Mouse (Mus musculus): ENCODE measurements around the gene Mep1a. TPM values are rescaled to one million over a fixed set of nuclear protein-coding genes. Genes with fewer than 3 reads are reported as not detected.
A peak's percentile ranks its signal among the peaks of the same experiment; 100 is the strongest.

Mep1a gene
- polyA plus RNA-seq, 2 experiments, result 0.21 TPM; not detected in 1

- ATAC-seq (ENCODE audit: low FRiP score, low read depth), result no peak
- no peak for TF ChIP-seq POLR2A (IDR thresholded peaks at IDR 0.05; ENCODE audit: borderline replicate concordance, extremely low read depth, insufficient read depth, insufficient read length)
- H3K4me1 ChIP-seq (ENCODE audit: control insufficient read depth, insufficient read depth, low read length), result 0 out of 2 replicates have a peak, but pooled peaks cover 4% of the 10 kb centered on the region
- H3K9me3 ChIP-seq (ENCODE audit: control insufficient read depth, low read length), result no peaks in the 10 kb centered on the region
- WGBS, result 90% methylated on average over 16 of the region's 16 CpGs
- no peak overlapping the region for H3K4me2 ChIP-seq (replicated peaks; ENCODE audit: low read depth, low read length, severe bottlenecking)
- DNase-seq (ENCODE audit: low spot score), result no peak
- no peak overlapping the region for H3K27ac ChIP-seq (replicated peaks; ENCODE audit: low read depth, low read length)
- H3K9ac ChIP-seq (ENCODE audit: low read depth, low read length, severe bottlenecking), result no peak overlapping the region
- no peaks in the 10 kb centered on the region for H3K36me3 ChIP-seq (ENCODE audit: control insufficient read depth, insufficient read depth, low read length)
- no peaks in the 10 kb centered on the region for H3K27me3 ChIP-seq (ENCODE audit: control insufficient read depth, insufficient read depth, low read length)
- H3K4me3 ChIP-seq (replicated peaks; ENCODE audit: low read length), result no peak overlapping the region
These were observed 27.8 kb downstream of the Mep1a start for GRCm38 (mm10) chr17:43474775-43475174.

- Histone ChIP-seq H3K4me1 (ENCODE audit: control insufficient read depth, insufficient read depth, low read length) (0 out of 2 replicates have a peak, but pooled peaks cover 6% of the 10 kb centered on the region), H3K9me3 (ENCODE audit: control insufficient read depth, low read length) (no peaks in the 10 kb centered on the region), H3K27ac (replicated peaks; ENCODE audit: low read depth, low read length) (no peak overlapping the region), H3K36me3 (ENCODE audit: control insufficient read depth, insufficient read depth, low read length) (no peaks in the 10 kb centered on the region), H3K4me2 (replicated peaks; ENCODE audit: low read depth, low read length, severe bottlenecking) (no peak overlapping the region), H3K9ac (ENCODE audit: low read depth, low read length, severe bottlenecking) (no peak overlapping the region), H3K4me3 (replicated peaks; ENCODE audit: low read length) (no peak overlapping the region), H3K27me3 (ENCODE audit: control insufficient read depth, insufficient read depth, low read length) (no peaks in the 10 kb centered on the region)
- TF ChIP-seq POLR2A (IDR thresholded peaks at IDR 0.05; ENCODE audit: borderline replicate concordance, extremely low read depth, insufficient read depth, insufficient read length), result no peak
- WGBS, result 80% methylated on average over 4 of the region's 4 CpGs
- DNase-seq (ENCODE audit: low spot score), result no peak
- ATAC-seq (ENCODE audit: low FRiP score, low read depth), result no peak
These were observed 30.1 kb downstream of the Mep1a start for GRCm38 (mm10) chr17:43472558-43472957.

GRCm38 (mm10) chr17:43470039-43470438 lies 32.6 kb downstream of the Mep1a start:
- H3K9me3 ChIP-seq (ENCODE audit: control insufficient read depth, low read length), result no peaks in the 10 kb centered on the region
- no peaks in the 10 kb centered on the region for H3K27me3 ChIP-seq (ENCODE audit: control insufficient read depth, insufficient read depth, low read length)
- no peak for ATAC-seq (ENCODE audit: low FRiP score, low read depth)
- H3K4me1 ChIP-seq (ENCODE audit: control insufficient read depth, insufficient read depth, low read length), result 0 out of 2 replicates have a peak, but pooled peaks cover 6% of the 10 kb centered on the region
- 12% methylated on average over 3 of the region's 3 CpGs for WGBS
- no peaks in the 10 kb centered on the region for H3K36me3 ChIP-seq (ENCODE audit: control insufficient read depth, insufficient read depth, low read length)
- H3K4me2 ChIP-seq (replicated peaks; ENCODE audit: low read depth, low read length, severe bottlenecking), result no peak overlapping the region
- H3K9ac ChIP-seq (ENCODE audit: low read depth, low read length, severe bottlenecking), result no peak overlapping the region
- TF ChIP-seq POLR2A (IDR thresholded peaks at IDR 0.05; ENCODE audit: borderline replicate concordance, extremely low read depth, insufficient read depth, insufficient read length), result no peak
- 0 out of 2 replicates have a peak overlapping the region, but pooled peaks have one; percentile 8 for H3K27ac ChIP-seq (replicated peaks; ENCODE audit: low read depth, low read length)
- no peak overlapping the region for H3K4me3 ChIP-seq (replicated peaks; ENCODE audit: low read length)
- DNase-seq (ENCODE audit: low spot score), result no peak

GRCm38 (mm10) chr17:43460245-43461181 lies 42.1 kb downstream of the Mep1a start:
- Histone ChIP-seq H3K4me3 (replicated peaks; ENCODE audit: low read length) (no peak overlapping the region), H3K27ac (replicated peaks; ENCODE audit: low read depth, low read length) (no peak overlapping the region), H3K4me2 (replicated peaks; ENCODE audit: low read depth, low read length, severe bottlenecking) (0 out of 2 replicates have a peak overlapping the region, but pooled peaks have one; percentile 3), H3K4me1 (ENCODE audit: control insufficient read depth, insufficient read depth, low read length) (peaks cover 5% of the 10 kb centered on the region; the same call in 1 of the 2 replicates), H3K36me3 (ENCODE audit: control insufficient read depth, insufficient read depth, low read length) (no peaks in the 10 kb centered on the region), H3K27me3 (ENCODE audit: control insufficient read depth, insufficient read depth, low read length) (no peaks in the 10 kb centered on the region), H3K9me3 (ENCODE audit: control insufficient read depth, low read length) (no peaks in the 10 kb centered on the region), H3K9ac (ENCODE audit: low read depth, low read length, severe bottlenecking) (no peak overlapping the region)
- no peak for TF ChIP-seq POLR2A (IDR thresholded peaks at IDR 0.05; ENCODE audit: borderline replicate concordance, extremely low read depth, insufficient read depth, insufficient read length)
- DNase-seq (ENCODE audit: low spot score), result peak; percentile 95
- ATAC-seq (ENCODE audit: low FRiP score, low read depth), result peak; percentile 92
- WGBS, result 36% methylated on average over 19 of the region's 19 CpGs

DNA sequence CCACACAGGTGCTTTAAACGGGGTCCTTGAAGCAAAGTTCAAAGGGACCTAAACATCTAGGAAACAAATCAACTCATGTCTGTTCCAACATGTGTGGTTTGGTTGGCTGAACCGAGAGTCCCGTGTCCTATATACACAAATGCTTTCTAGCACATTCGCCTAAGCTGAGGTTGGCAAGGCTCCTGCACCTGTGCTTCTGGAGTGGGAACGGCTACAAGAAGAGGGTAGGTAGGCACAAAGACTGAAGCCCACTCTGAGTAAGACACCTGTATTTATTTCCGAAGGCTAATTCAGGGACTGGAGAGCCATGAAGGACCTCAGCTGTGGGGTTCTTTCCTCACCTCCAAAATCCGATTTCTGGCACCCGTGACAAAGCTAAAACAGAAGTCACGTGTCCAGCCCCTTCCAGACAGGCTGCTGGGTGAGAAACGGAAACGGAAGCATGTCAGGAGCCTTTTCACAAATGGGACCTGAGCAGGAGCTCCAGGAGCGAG lies 42.8 kb downstream of the Mep1a start:
- 69% methylated on average over 12 of the region's 12 CpGs for WGBS
- Histone ChIP-seq H3K4me3 (replicated peaks; ENCODE audit: low read length) (no peak overlapping the region), H3K36me3 (ENCODE audit: control insufficient read depth, insufficient read depth, low read length) (no peaks in the 10 kb centered on the region), H3K4me2 (replicated peaks; ENCODE audit: low read depth, low read length, severe bottlenecking) (no peak overlapping the region), H3K27me3 (ENCODE audit: control insufficient read depth, insufficient read depth, low read length) (no peaks in the 10 kb centered on the region), H3K9me3 (ENCODE audit: control insufficient read depth, low read length) (no peaks in the 10 kb centered on the region), H3K9ac (ENCODE audit: low read depth, low read length, severe bottlenecking) (no peak overlapping the region), H3K4me1 (ENCODE audit: control insufficient read depth, insufficient read depth, low read length) (peaks cover 5% of the 10 kb centered on the region; the same call in 1 of the 2 replicates), H3K27ac (replicated peaks; ENCODE audit: low read depth, low read length) (no peak overlapping the region)
- 0 out of 2 replicates have a peak, but pooled peaks have one; percentile 1 for ATAC-seq (ENCODE audit: low FRiP score, low read depth)
- TF ChIP-seq POLR2A (IDR thresholded peaks at IDR 0.05; ENCODE audit: borderline replicate concordance, extremely low read depth, insufficient read depth, insufficient read length), result no peak
- no peak for DNase-seq (ENCODE audit: low spot score)
